Mouse (Mus musculus) testis, adult 2 months (tissue): ENCODE data around the gene Pbx4. TPM values are rescaled to one million over a fixed set of nuclear protein-coding genes. Genes with fewer than 3 reads are reported as not detected.

Source experiments
- H3K27ac ChIP-seq: fragments of 200-500 bp; 2 replicates; pipeline ENCODE4 v1.5.1; 2012; ENCODE audit warnings: low read depth, low read length; ENCODE audit not compliant: control insufficient read depth, insufficient read depth
- H3K27me3 ChIP-seq: fragments of 200-500 bp; 2 replicates; pipeline ENCODE4 v1.6.1; 2012; ENCODE audit warnings: mild to moderate bottlenecking, low read length, moderate library complexity; ENCODE audit not compliant: control insufficient read depth, insufficient read depth
- H3K36me3 ChIP-seq: fragments of 200-500 bp; 2 replicates; pipeline ENCODE4 v1.6.1; 2012; ENCODE audit warnings: mild to moderate bottlenecking, low read length; ENCODE audit not compliant: control insufficient read depth, insufficient read depth
- H3K4me1 ChIP-seq: fragments of 200-500 bp; 2 replicates; pipeline ENCODE4 v1.6.1; 2012; ENCODE audit warnings: low read length; ENCODE audit not compliant: control insufficient read depth, insufficient read depth
- H3K4me3 ChIP-seq: fragments of 200-500 bp; 2 replicates; pipeline ENCODE4 v1.5.1; 2012; ENCODE audit warnings: low read depth, mild to moderate bottlenecking, low read length, moderate library complexity, mixed read lengths; ENCODE audit not compliant: control insufficient read depth
- CTCF ChIP-seq: fragments of 200-500 bp; IDR thresholded peaks from 2 replicates; pipeline ENCODE4 v1.5.1; 2012; ENCODE audit warnings: low read depth, mild to moderate bottlenecking, inconsistent platforms, low read length, moderate library complexity; ENCODE audit not compliant: control insufficient read depth, insufficient read depth, insufficient replicate concordance
- POLR2A ChIP-seq: fragments of 200-500 bp; IDR thresholded peaks from 2 replicates; pipeline ENCODE4 v1.6.1; 2012; ENCODE audit warnings: low read depth, mild to moderate bottlenecking, inconsistent platforms, low read length, moderate library complexity; ENCODE audit not compliant: control insufficient read depth
- polyA plus RNA-seq: library from polyadenylated mRNA; depleted of rRNA; stranded (reverse); fragments of >200 nt; gene quantifications from 2 replicates; pipeline ENCODE4 v1.2.3, GENCODE M21; 2012; rRNA removed

Pbx4 gene
- 187 and 222 TPM in 2 replicates for polyA plus RNA-seq

DNA sequence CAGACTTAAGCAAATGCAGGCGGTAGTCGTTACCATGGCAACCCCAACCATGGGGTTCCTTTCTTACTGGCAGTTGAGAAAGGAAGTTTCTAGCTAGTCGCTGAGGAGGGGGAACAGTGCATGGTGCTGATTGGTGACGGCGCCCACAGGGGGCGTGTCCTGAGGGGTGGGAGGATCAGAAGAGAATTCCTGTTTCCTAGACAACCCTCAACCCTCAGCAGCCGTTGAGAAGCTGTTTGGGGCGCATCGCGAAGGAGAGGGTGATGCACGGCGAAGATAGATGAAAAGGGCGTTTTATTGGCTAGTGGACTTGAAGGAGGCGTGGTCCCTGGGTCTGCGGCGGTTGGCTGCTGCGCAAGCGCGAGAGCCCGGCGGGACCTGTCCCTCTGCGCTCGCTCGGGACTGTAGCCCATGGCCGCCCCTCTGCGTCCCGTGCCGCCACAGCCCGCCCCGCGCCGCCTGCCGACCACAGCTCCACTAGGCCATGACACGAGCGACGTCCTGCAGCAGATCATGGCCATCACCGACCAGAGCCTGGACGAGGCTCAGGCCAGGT, at the start of gene Pbx4:
TSS of gene Pbx4 (plus strand) at position 194 of the 556 bp plus-strand sequence.
- Histone ChIP-seq H3K4me1 (peaks cover 2% of the 10 kb centered on the region), H3K36me3 (no peaks in the 10 kb centered on the region), H3K27ac (peak within 1 kb of the TSS; percentile 98), H3K4me3 (peak within 1 kb of the TSS; percentile 94), H3K27me3 (no peaks in the 10 kb centered on the region)
- TF ChIP-seq POLR2A (peak; percentile 8; the same call in 1 of the 2 replicates), CTCF (no peak)

GRCm38 (mm10) chr8:69789105-69789504, 43.2 kb upstream of the Pbx4 start:
- no peaks in the 10 kb centered on the region; the same call in 1 of the 2 replicates for H3K4me1 ChIP-seq
- no peaks in the 10 kb centered on the region for H3K36me3 ChIP-seq
- H3K4me3 ChIP-seq = no peak overlapping the region
- TF ChIP-seq POLR2A (no peak), CTCF (no peak)
- no peaks in the 10 kb centered on the region for H3K27me3 ChIP-seq
- no peak overlapping the region for H3K27ac ChIP-seq

GRCm38 (mm10) chr8:69789731-69790130, 42.6 kb upstream of the Pbx4 start:
- H3K4me1 ChIP-seq = no peaks in the 10 kb centered on the region; the same call in 1 of the 2 replicates
- TF ChIP-seq POLR2A (no peak), CTCF (no peak)
- H3K4me3 ChIP-seq = no peak overlapping the region
- no peak overlapping the region for H3K27ac ChIP-seq
- H3K27me3 ChIP-seq = no peaks in the 10 kb centered on the region
- H3K36me3 ChIP-seq = no peaks in the 10 kb centered on the region

DNA sequence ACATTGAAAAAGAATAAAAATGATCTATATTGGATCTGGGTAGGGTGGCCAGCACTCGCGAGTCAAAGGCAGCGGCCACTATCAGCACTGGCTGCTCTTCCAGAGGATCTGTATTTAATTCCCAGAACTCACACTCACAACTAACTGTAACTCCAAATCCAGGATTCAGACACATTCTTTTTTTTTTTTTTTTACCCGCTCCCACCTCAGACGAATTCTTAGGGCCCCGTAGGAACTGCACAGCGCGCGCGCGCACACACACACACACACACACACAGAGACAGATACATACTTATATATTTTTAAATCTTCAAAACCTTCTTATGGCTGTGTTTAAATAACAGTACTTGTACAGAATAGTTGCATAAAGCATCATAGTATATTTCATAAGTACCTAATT, 41.9 kb upstream of the Pbx4 start:
- H3K36me3 ChIP-seq = no peaks in the 10 kb centered on the region; the same call in 1 of the 2 replicates
- TF ChIP-seq POLR2A = no peak
- TF ChIP-seq CTCF = no peak
- no peaks in the 10 kb centered on the region; the same call in 1 of the 2 replicates for H3K4me1 ChIP-seq

GRCm38 (mm10) chr8:69790773-69791367, 41.4 kb upstream of the Pbx4 start, which contains the start of the genes Atp13a1 and Zfp866:
Gene Atp13a1 (plus strand): TSS chr8:69791163.
Gene Zfp866 (minus strand): TSS chr8:69791178.
- H3K4me3 ChIP-seq = peak within 1 kb of the TSS; percentile 97
- H3K27ac ChIP-seq = peak within 1 kb of the TSS; percentile 97
- H3K36me3 ChIP-seq = no peaks in the 10 kb centered on the region; the same call in 1 of the 2 replicates
- no peaks in the 10 kb centered on the region; the same call in 1 of the 2 replicates for H3K4me1 ChIP-seq
- H3K27me3 ChIP-seq = no peaks in the 10 kb centered on the region
- TF ChIP-seq CTCF (no peak), POLR2A (peak; percentile 90)

More for the DNA sequence above, 41.9 kb upstream of the Pbx4 start:
- Histone ChIP-seq H3K4me3 (peak overlapping the region; percentile 97), H3K27ac (peak overlapping the region; percentile 97), H3K27me3 (no peaks in the 10 kb centered on the region)

- Histone ChIP-seq H3K4me1 (no peaks in the 10 kb centered on the region; the same call in 1 of the 2 replicates), H3K27me3 (no peaks in the 10 kb centered on the region), H3K4me3 (peak overlapping the region; percentile 97), H3K27ac (peak overlapping the region; percentile 90), H3K36me3 (no peaks in the 10 kb centered on the region; the same call in 1 of the 2 replicates)
- TF ChIP-seq CTCF = no peak
Measured at GRCm38 (mm10) chr8:69791415-69792068, 40.7 kb upstream of the Pbx4 start.

GRCm38 (mm10) chr8:69793666-69794065, 38.6 kb upstream of the Pbx4 start:
- no peaks in the 10 kb centered on the region; the same call in 1 of the 2 replicates for H3K36me3 ChIP-seq
- TF ChIP-seq CTCF (no peak), POLR2A (no peak)
- H3K27ac ChIP-seq = no peak overlapping the region
- no peak overlapping the region for H3K4me3 ChIP-seq
- no peaks in the 10 kb centered on the region; the same call in 1 of the 2 replicates for H3K4me1 ChIP-seq
- H3K27me3 ChIP-seq = no peaks in the 10 kb centered on the region
